Mouse (Mus musculus): ENCODE measurements around the gene March9.
"Not testable (repeated sequence)": the region's sequence is repeated elsewhere in the genome, so short reads cannot be mapped to it uniquely, and the experiment has no call there.

The March9 gene

DNA sequence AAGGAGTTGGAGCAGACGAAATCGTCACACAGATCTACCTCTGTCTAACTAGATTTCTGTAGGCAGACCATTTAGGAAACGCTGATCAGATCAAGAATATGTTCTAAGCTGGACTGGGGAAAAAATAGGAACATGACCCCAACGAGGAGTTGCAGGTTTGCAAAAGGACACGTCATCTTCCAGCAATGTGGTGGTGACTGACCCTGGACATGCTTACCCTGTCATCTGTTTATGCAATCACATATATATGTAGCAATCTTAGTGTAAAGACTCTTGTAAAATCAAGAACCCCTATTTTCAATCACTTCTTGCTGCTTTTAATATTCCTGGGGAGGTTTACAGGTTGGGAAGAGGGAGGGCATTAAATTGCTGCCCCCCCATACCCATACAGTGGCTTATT is 2.5 kb upstream of the March9 start:
- DNase-seq, result no peak

DNA sequence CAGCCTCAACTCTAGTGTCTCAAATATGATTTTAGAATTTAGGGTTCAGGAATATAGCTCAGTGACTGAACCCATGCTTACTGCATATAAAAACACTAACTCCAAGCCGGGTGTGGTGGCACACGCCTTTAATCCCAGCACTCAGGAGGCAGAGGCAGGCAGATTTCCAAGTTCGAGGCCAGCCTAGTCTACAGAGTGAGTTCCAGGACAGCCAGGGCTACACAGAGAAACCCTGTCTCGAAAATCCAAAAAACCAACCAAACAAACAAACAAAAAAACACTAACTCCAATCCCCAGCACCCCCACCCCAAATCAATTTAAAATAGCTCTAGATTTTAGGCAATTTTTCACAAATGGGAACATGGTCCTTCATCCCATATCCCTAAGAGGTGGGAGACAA is 2.1 kb upstream of the March9 start:
- DNase-seq, result not testable (repeated sequence)

DNA sequence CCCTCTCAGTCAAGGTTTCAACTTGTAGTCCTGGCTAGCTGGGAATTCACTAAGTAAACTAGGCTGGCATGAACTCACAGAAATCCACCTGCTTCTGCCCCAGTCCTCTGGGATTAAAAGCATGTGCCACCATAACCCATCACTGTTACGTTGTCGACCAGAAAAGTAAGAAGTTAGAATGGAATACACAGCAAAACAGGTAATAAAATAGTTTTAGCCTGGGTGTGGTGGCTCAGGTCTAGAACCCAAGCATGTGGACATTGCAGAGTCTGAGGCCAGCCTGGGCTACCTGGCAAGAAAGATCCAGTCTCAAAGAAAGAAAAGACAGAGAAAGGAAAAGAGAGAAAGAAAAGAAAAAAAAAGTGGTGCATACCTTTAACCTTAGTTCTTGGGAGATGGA is 1.5 kb upstream of the March9 start:
- no peak for DNase-seq

DNA sequence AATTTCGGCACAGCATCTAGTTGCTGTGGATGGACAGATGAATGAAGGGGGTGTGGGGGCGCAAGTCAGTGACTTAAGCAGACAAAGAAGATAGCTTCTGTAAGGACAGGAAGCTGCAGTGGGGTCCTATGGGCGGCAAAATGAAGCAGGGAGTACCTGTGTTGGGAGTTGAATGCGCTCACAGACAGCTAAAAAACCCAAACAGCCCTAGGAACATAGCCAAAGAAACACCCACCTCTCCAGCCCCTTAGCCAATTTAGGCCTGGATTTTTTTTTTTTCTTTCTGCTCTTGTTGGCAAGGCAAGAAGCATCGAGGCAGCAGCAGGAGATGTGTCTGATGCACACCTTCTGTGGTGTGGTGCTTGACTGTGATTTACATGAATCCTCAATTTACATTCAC is 1.1 kb upstream of the March9 start:
- no peak for DNase-seq

DNA sequence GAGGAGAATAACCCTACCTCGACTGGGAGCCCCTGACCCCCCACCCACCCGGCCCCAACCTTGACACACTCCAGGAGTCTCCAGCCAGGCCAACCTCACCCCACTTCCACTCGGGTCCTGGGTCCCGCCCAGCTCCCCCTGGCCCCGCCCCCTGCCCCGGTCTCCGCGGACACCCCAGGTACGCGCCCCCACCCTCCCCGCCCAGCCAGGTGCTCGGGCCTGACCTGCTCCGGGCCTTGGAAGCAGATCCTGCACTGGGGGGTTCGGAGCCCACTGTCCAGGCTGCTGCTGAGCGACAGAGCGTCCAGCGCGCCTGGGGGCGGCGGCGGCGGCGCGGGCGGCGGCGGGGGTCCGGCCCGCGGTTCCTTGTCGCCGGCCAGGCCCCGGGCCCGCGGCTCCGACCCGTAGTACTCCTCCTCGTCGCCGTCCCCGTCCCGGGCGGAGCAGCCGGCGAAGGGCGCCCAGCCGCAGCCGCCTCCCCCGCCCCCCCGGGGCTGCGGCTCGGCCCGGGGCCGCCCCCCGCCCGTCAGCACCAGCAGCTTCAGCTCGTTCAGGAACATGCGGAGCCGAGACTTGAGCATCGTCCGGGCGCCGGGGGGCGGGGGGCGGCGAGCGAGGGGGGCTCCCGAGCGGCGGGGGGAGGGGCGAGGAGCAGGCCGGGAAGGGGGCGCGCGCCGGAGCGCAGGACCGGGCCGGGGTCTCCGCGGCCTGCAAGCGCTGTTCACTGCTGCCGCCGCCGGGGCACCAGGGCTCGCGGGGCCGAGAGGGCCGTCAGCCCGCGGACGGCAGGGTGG is 613 bp downstream of the March9 start:
- no peak for DNase-seq

DNA sequence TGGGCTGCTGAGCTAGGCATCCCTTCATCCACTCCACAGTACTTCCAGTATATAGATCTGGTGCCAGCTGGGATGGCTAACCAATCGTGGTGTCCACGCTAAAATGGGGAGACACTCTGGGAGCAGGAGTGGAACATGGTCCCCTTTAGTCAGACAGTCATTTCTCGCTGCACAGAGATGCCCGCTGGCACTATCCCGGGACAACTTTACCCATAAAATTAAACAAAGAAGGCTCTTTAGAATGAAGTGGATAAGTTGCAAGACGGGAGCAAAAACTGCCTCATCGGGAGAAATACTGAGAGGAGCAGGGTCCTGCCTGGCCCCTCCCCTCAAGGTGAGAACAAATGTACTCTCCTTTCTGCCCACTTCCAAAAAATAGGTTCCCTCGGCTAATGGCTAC is 1.3 kb downstream of the March9 start:
- DNase-seq, result no peak

DNA sequence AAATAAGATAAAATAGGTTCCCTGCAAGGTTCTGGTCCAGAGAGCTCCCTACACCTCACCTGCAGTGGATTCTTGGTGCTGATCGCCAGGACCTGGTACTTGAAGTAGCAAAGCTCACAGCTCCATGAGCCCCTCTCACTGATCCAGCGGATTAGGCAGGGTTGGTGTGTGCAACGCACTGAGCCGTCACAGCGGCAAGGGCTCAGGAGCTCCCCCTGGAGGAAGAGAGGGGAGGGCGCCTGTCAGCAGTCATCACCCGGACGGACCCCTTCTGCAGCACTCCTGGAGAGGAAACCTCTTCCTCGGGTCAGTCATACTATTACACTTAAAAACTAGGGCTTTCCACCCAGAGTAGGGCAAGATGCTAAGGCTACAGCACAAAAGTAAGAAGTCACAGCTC is 1.8 kb downstream of the March9 start:
- peak; percentile 84 for DNase-seq

DNA sequence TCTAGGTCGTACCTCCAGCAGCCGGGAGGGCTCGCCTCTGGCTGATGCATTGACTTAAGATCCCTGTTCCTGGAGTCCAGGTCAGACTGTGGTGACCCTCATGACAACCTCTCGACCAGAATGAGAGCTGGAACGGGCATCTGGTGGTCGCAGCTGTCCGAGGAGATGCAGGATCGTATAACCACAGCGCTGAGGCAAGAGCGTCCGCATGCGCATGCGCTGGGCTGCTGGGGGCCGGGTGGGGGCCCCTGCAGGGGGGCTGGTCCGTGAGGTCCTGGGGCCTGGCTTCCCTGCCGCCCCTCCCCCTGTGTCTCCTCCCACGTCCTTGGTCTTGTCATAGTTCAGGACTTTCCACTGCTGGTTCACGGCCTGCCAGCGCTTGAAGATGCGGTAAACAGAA is 3.5 kb downstream of the March9 start:
- no peak for DNase-seq

DNA sequence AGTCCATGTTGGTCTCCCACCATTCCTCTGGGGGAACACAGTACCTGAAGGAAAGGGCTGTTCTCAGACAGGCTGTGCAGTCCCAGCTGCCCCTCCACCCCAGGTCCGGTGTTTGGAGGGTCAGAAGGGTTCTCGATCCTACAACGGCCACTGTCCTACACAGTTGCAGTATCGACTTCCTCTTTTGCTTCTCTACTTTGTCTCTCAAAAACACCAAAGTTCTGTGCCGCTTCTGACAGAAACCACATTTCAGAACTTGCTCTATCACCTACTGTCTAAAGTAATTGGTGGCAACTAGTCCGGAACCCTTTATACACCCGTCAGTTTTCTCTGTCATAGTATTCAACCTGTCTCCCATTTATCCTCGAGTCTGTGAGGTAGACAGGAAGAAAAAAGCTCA is 4.6 kb downstream of the March9 start:
- DNase-seq, result no peak

DNA sequence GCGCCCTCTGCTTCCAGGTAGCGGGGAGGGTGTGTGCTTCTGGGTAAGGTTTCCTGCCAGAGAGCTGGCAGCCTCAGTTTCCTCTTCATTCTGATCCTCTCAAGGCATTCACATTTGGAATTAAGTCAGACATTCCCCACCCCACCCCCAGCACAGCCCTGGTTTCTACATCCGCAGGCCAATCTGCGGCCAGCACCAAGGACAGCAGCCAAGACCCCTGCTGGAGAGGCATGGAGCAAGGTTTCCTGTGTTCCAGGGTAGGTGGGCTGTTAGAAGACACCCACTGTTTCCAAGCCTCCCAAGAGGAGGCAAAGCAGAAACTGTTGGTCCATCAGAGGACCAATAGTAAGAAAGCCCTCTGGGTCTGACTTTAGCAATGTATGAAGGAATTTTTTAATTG is 5.3 kb downstream of the March9 start:
- no peak for DNase-seq

DNA sequence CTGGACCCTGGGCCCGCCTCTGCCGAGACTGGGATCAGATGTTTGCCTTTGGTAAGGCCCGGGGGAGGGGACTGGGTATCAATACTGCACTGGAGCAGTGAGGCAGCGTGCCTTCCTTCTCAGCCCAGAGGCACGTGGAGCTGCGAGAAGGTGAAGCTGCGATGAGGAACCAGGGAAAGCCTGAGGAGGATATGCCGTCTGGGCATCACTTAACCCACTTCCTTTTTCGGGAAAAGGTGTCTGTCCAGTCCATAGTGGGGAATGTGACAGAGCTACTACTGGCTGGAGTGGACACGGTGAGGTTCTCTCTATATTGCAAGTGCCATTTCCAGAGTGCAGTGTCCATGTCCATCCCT is 9.9 kb downstream of the March9 start:
- no peak for DNase-seq

DNA sequence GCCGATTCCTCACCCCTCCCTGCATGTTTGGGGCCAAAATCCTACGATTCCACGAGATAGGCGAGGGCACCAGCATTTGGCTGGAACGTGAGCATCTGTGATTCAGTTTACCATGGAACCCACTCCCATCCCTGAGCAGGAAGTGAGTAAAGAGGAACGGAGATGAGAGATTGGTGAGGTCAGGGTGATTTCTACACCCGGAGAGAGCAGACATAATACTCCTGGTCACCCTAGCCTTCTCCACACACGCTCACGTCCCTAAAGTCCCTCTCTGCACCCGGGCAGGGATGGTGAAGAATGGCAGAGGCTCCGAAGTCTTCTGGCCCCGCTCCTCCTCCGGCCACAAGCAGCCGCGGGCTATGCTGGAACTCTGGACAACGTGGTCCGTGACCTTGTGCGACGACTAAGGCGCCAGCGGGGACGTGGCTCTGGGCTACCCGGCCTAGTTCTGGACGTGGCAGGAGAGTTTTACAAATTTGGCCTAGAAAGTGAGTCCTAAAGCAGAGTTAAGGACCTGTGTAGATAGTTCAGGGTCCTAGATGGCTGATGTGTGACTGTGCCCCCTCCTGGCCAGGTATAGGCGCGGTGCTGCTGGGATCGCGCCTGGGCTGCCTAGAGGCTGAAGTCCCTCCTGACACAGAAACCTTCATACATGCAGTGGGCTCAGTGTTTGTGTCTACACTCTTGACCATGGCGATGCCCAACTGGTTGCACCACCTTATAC is 10.4 kb downstream of the March9 start:
- no peak for DNase-seq

DNA sequence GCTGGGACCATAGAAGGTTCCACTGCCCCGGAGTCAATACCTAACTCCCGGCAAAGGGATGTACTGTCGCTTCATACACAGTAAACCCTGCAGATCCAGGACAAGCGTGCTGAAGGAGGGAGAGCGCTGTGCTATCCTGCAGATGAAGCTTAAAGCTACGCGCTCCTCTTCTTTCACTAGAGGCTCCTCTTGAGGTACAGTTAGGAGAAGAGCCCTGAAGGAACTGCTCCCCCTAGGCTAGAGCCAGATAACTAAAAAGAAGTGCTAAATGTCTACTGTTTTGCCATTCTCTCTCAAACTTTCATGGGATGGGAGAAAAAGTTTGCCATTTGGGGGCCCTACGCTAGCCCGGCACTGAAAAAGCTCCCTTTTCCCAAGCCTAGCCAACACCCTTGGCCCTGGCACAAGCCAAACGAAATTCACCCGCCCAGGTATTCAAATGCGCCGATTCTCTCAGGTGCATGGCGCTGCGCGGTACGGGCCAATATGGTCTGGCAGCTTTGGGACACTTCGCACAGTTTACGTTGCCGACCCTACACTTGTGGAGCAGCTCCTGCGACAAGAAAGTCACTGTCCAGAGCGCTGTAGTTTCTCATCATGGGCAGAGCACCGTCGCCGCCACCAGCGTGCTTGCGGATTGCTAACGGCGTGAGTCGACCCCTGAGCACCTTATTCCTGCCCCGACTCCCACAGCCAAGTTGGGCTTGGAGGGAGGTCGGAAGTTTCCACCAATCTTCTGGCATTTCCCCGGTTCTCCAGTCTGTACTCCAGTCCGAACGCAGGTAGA is 11.2 kb downstream of the March9 start:
- DNase-seq, result no peak

DNA sequence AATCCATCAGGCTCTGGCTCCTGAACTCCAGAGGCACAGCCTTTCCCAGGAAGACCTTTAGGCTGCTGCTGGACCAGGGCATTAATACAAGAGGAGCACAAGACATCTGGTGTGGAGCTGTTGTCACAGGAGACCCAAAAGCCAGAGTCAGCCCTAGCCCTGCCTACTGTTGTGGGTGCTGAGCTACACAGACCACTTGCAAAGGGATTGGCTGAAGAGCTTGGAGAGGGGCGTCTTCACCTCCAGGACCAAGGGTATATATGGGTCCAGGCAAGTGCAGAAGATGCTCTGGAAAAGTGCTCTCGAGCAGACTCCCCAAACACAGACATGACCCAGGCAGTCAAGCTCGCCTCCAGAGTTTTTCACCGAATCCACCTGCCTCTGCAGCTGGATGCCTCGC is 12.0 kb downstream of the March9 start, which contains the start of gene Cyp27b1:
TSS of gene Cyp27b1 (plus strand) at position 297 of the 400 bp plus-strand sequence.
- no peak for DNase-seq

DNA sequence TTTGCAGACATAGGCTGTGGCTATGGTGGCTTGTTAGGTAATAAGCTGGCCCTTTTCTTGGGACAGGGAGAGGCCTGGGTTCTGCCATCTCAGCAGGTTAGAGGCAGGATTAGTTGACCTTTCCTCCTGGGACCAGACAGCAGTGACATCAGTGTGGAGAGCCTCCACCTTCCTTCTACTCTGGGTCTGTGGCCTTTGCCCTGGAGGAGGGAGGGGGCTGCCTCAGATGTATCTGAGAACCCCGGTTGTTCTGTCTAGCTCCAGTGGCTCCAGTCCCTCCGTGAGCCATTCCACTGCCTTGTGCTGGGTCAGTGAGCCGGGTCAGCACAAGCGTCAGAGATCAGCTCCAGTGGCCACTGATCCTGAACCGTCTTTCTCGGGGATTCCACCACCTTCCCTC is 16.8 kb downstream of the March9 start:
- no peak for DNase-seq

DNA sequence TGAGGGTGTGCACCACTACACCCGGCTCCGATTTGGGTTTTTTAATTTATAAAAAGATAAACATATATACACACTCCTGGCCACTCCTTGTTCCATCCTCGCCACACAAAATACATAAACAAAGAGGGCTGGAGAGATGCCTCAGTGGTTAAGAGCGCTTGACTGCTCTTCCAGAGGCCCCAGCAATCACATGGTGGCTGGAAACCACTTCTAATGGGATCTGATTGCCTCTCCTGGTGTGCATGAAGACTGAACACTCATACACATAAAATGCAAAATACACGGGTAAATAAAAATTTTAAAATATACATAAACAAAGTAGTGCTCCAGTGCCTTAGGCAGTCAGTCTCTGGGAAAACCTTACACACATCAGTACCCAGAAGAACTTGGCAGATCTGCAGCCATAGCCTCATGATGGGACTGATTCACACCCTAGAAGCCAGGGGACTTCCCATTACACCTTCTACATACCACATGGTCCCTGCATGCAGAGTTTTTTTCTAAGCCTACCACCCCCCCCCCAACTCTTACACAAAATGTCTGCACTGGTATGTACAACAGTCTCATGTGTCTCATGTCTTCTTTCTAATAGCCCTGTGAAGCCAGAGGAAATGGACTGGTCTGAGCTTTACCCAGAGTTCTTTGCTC is 17.4 kb downstream of the March9 start:
- DNase-seq, result no peak

DNA sequence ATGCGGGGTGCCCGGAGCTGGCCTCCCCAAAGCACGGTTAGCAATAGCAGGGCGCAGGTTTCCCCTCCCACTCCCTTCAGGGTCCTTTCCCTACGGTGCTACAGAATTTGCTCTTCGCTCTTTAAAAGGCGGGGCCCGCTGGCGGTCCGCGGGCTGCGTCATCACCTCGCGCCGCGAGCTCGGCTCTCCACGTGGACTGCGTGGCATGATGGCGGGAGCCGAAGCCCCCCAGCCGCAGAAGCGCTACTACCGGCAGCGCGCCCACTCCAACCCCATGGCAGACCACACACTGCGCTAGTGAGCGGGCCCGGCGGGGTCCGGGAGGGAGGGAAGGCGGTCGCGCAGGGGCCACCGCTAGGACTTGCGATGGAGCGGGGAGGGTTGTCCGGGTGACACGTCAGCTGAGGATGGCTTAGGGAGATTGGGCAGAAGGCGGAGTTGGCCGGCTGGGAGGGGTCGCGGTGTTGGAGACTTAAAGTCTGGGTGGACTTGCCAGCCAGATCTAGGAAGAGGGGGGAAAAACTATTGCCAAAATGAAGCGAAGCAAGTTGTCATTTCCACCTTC is 18.1 kb downstream of the March9 start:
- peak; percentile 89 for DNase-seq

DNA sequence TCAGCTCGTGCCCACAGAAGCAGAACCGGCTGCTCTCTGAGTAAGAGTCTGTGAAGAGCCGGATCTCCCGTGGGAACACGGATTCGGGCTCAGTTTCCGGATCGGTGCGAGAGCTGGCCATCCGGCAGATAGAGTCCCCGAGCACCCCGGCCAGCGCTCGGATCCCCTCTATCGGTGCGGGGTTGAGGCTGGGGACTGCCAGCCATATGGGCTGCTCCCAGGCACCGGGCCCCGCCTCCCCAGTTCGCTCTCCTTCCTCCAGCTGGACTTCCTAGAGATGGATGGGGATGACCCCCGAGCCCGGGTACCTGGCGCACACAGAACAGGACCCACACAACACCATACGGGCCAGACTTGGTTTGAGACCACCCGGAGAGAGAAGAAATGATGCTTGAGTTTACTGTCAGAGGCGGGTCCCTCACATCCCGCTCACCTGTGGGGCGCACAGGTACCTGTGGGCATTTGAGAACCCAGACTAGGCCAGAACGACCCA is 18.7 kb downstream of the March9 start, which contains the start of the genes Mettl1 and Eef1akmt3:
TSS of gene Mettl1 (plus strand) at position 141 of the 493 bp plus-strand sequence.
TSS of gene Eef1akmt3 (minus strand) at position 240 of the 493 bp plus-strand sequence.
- DNase-seq, result peak; percentile 25

DNA sequence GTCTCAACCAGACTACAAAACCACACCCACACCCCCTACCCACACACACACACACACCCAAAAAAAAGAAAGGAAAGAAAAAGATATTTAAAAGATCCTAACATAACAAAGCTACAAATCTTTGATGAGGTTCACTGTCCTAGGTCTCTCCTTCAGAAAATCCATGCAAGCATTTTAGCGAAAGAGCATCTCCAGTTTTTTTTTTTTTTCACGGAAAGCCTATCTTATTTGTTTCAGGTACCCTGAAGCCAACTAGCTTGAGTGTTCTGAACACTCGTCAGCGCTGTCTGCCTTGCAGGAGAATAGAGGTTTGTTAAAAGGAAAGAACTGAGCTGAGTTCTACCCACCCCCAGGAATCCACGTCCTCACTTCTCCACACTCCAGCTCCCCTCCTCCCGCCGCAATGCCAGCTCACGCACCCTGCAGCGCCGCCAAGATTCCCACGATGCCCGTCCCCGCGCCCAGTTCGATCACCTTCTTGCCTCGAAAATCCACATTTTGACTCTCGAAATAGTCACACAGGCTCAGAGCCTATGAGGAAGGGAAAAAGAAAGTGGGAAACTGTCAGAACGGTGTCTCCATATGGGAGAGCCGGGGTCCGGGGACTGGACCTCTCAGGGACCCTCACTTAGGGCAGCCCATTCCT is 19.3 kb downstream of the March9 start:
- no peak for DNase-seq

DNA sequence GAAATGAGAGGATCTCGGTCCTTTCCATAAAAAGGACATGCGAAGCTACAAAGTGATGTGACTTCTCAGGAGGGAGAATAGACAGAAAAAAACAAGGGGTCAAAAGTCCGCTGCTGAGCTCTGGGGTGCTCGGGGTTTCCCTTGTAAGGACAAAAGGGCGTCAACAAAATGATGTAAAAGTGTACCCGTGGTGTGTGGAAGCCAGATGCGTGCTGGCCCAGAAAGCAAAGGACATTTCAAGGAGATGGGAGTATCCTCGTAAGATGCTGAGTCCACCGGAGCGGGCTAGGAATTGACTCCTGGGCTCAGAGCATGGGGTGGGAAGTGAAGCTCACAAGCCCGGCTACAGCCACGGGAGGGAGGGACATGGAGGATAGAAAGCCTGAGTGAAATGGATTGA is 22.3 kb downstream of the March9 start:
- DNase-seq, result no peak

DNA sequence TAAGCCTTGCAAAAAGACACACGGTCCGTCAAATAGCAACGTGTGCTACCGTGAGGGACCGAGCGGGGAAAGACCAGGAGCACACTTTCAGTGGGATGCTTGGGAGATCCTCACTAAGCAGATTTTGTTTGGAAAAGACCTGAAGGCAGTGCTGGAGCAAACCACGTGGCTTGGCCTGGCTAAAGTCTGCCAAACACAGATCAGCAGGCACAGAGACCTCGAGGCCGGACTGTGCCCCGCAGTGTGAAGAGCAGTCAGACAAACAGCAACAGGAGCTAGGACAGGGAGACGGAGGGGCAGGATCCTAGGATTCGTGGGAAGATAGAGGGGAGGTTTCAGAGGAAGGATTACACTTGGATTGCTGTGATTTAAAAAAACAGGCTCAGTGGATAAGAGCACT is 23.7 kb downstream of the March9 start:
- no peak for DNase-seq

DNA sequence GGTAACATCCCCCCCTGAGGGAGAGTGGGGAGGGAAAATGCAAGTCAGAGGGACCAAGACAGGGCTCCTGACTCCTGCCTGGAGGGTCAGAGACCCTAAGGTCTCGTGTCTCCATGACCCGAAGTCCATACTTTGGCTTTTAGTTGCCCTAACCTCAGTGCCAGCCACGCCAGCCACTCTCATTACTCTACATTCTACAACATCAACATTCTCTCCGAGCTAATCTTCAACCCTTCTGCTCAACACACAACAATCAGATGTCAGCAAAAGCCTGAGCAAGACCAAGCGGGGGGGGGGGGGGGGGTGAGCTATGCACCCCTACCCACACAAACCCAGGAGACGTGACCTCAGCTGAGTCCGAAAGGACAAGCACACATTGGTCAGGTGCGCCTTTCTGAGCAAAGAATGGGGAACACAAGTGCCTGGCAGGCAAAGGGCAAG is 26.7 kb downstream of the March9 start:
- DNase-seq, result no peak

Data from lung, postnatal 14 days (tissue).